ENCODE assay signal across 13 mouse cellular contexts in the genomic region with DNA sequence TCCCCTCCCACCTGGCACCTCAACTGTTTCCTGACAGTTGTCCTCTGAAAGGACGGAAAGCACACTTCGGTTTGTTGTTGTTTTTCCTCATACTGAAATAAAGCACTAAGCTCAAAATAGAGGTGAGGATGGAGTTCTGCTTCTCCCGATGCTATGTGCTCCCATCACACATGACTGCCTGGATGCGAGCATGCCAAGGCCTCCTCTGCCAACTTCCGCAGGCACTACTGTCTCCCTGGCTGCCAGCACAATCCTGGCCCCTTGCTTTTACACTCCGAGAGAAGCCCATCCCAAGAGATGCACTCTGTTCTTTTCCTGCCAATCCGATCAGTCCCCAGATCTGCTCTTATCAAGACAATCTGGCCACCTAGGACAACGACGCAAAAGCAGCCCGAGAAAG. TPM values are rescaled to one million over a fixed set of nuclear protein-coding genes. Genes with fewer than 3 reads are reported as not detected.
A peak's percentile ranks its signal among the peaks of the same experiment; 100 is the strongest.
DNase-seq lines count a peak whose midpoint lies in the region; ATAC-seq lines count a peak whose summit lies in the region.
"Had no signal": no experiment of that assay in that cellular context is flagged by ENCODE, and none has a peak within 500 bp of the region (broad histone marks: within the 10 kb centered on the region; RNA-seq: fewer than 3 reads in every experiment).

No protein-coding gene starts in this region.

- peaks cover 24% of the 10 kb centered on the region for H3K4me1 ChIP-seq in hindbrain, embryonic 10.5 days (replicated peaks)
- no peaks in the 10 kb centered on the region for H3K4me1 ChIP-seq in hindbrain, embryonic 12.5 days
- no peaks in the 10 kb centered on the region for H3K4me1 ChIP-seq in midbrain, embryonic 13.5 days (replicated peaks)
- H3K4me1 ChIP-seq in midbrain, embryonic 15.5 days, result no peaks in the 10 kb centered on the region
- H3K4me1 ChIP-seq in midbrain, embryonic 14.5 days (ENCODE audit: control insufficient read depth, insufficient read depth, low read length), result no peaks in the 10 kb centered on the region
- H3K4me1 ChIP-seq in kidney, embryonic 14.5 days (ENCODE audit: control insufficient read depth, insufficient read depth, low read length), result no peaks in the 10 kb centered on the region
- H3K4me1 ChIP-seq: limb, embryonic 13.5 days had no signal

- ATAC-seq in hindbrain, embryonic 12.5 days (ENCODE audit: low FRiP score), result no peak
- ATAC-seq in midbrain, embryonic 13.5 days, result no peak
- ATAC-seq in midbrain, embryonic 15.5 days (replicated peaks), result no peak
- ATAC-seq in midbrain, embryonic 14.5 days (ENCODE audit: low FRiP score, low TSS enrichment), result no peak
- no peak for ATAC-seq in kidney, embryonic 14.5 days (ENCODE audit: low FRiP score, low TSS enrichment)

- no peak overlapping the region for H3K9ac ChIP-seq in hindbrain, embryonic 12.5 days
- H3K9ac ChIP-seq in midbrain, embryonic 13.5 days (replicated peaks), result 0 out of 2 replicates have a peak overlapping the region, but pooled peaks have one; percentile 28
- no peak overlapping the region for H3K9ac ChIP-seq in midbrain, embryonic 15.5 days
- 0 out of 2 replicates have a peak overlapping the region, but pooled peaks have one; percentile 9 for H3K9ac ChIP-seq in midbrain, embryonic 14.5 days (replicated peaks; ENCODE audit: low read length)
- no peak overlapping the region for H3K9ac ChIP-seq in kidney, embryonic 14.5 days (ENCODE audit: low read depth, low read length)
- H3K9ac ChIP-seq: limb, embryonic 13.5 days had no signal

- no peak overlapping the region for H3K4me2 ChIP-seq in hindbrain, embryonic 12.5 days (replicated peaks)
- H3K4me2 ChIP-seq in midbrain, embryonic 13.5 days (replicated peaks), result no peak overlapping the region
- H3K4me2 ChIP-seq in midbrain, embryonic 15.5 days, result no peak overlapping the region
- no peak overlapping the region for H3K4me2 ChIP-seq in midbrain, embryonic 14.5 days (ENCODE audit: low read length)
- H3K4me2 ChIP-seq in kidney, embryonic 14.5 days (replicated peaks; ENCODE audit: low read depth, low read length), result no peak overlapping the region
- H3K4me2 ChIP-seq: limb, embryonic 13.5 days had no signal

- no peaks in the 10 kb centered on the region for H3K27me3 ChIP-seq in hindbrain, embryonic 10.5 days (ENCODE audit: insufficient read depth, poor library complexity, severe bottlenecking)
- no peaks in the 10 kb centered on the region for H3K27me3 ChIP-seq in hindbrain, embryonic 12.5 days
- H3K27me3 ChIP-seq in midbrain, embryonic 13.5 days, result no peaks in the 10 kb centered on the region
- no peaks in the 10 kb centered on the region for H3K27me3 ChIP-seq in midbrain, embryonic 15.5 days (replicated peaks)
- no peaks in the 10 kb centered on the region for H3K27me3 ChIP-seq in midbrain, embryonic 14.5 days (ENCODE audit: control insufficient read depth, insufficient read depth, low read length)
- H3K27me3 ChIP-seq in kidney, embryonic 14.5 days (ENCODE audit: control insufficient read depth, insufficient read depth, low read length), result no peaks in the 10 kb centered on the region
- H3K27me3 ChIP-seq: limb, embryonic 13.5 days had no signal

- H3K36me3 ChIP-seq in hindbrain, embryonic 10.5 days, result peaks cover 64% of the 10 kb centered on the region
- H3K36me3 ChIP-seq in hindbrain, embryonic 12.5 days, result peaks cover 43% of the 10 kb centered on the region
- peaks cover 46% of the 10 kb centered on the region for H3K36me3 ChIP-seq in midbrain, embryonic 13.5 days
- peaks cover 23% of the 10 kb centered on the region; the same call in 1 of the 2 replicates for H3K36me3 ChIP-seq in midbrain, embryonic 15.5 days (replicated peaks)
- peaks cover 40% of the 10 kb centered on the region for H3K36me3 ChIP-seq in midbrain, embryonic 14.5 days (ENCODE audit: control insufficient read depth, insufficient read depth, low read length)
- peaks cover 48% of the 10 kb centered on the region for H3K36me3 ChIP-seq in kidney, embryonic 14.5 days (ENCODE audit: control insufficient read depth, insufficient read depth, low read length)

- 0 out of 2 replicates have a peak overlapping the region, but pooled peaks have one; percentile 23 for H3K27ac ChIP-seq in hindbrain, embryonic 10.5 days
- no peak overlapping the region for H3K27ac ChIP-seq in hindbrain, embryonic 12.5 days
- H3K27ac ChIP-seq in midbrain, embryonic 13.5 days, result no peak overlapping the region
- H3K27ac ChIP-seq in midbrain, embryonic 15.5 days, result no peak overlapping the region
- H3K27ac ChIP-seq in midbrain, embryonic 14.5 days (replicated peaks; ENCODE audit: low read depth, low read length), result no peak overlapping the region
- no peak overlapping the region for H3K27ac ChIP-seq in kidney, embryonic 14.5 days (ENCODE audit: low read depth, low read length)

- H3K9me3 ChIP-seq in hindbrain, embryonic 10.5 days, result no peaks in the 10 kb centered on the region
- no peaks in the 10 kb centered on the region for H3K9me3 ChIP-seq in hindbrain, embryonic 12.5 days (replicated peaks)
- H3K9me3 ChIP-seq in midbrain, embryonic 13.5 days, result no peaks in the 10 kb centered on the region
- no peaks in the 10 kb centered on the region for H3K9me3 ChIP-seq in midbrain, embryonic 15.5 days
- no peaks in the 10 kb centered on the region for H3K9me3 ChIP-seq in midbrain, embryonic 14.5 days (ENCODE audit: control insufficient read depth, low read length)
- H3K9me3 ChIP-seq in kidney, embryonic 14.5 days (ENCODE audit: control insufficient read depth, low read length), result no peaks in the 10 kb centered on the region
- H3K9me3 ChIP-seq: limb, embryonic 13.5 days had no signal

- 86% methylated on average over 10 of the region's 10 CpGs for WGBS in hindbrain, embryonic 10.5 days
- 85% methylated on average over 10 of the region's 10 CpGs for WGBS in hindbrain, embryonic 12.5 days
- WGBS in midbrain, embryonic 13.5 days, result 81% methylated on average over 10 of the region's 10 CpGs
- WGBS in midbrain, embryonic 15.5 days, result 70% methylated on average over 10 of the region's 10 CpGs
- 75% methylated on average over 10 of the region's 10 CpGs for WGBS in midbrain, embryonic 14.5 days
- 79% methylated on average over 10 of the region's 10 CpGs for WGBS in kidney, embryonic 14.5 days

- DNase-seq in cerebellum, adult 18-20 months, result peak; percentile 51 to 56
- no peak for DNase-seq in cerebellum, adult 11 months
- DNase-seq in hindbrain, embryonic 10.5 days (ENCODE audit: low spot score), result no peak
- DNase-seq in midbrain, embryonic 14.5 days, result no peak
- DNase-seq: adrenal gland, postnatal 25 days; heart, postnatal 36 days; lung, adult 2 months; thymus, adult 2 months had no signal

- no peak overlapping the region for H3K4me3 ChIP-seq in hindbrain, embryonic 10.5 days
- H3K4me3 ChIP-seq in hindbrain, embryonic 12.5 days, result no peak overlapping the region
- no peak overlapping the region for H3K4me3 ChIP-seq in midbrain, embryonic 13.5 days (replicated peaks)
- no peak overlapping the region for H3K4me3 ChIP-seq in midbrain, embryonic 15.5 days
- H3K4me3 ChIP-seq in midbrain, embryonic 14.5 days (replicated peaks; ENCODE audit: low read depth, low read length), result no peak overlapping the region
- no peak overlapping the region for H3K4me3 ChIP-seq in kidney, embryonic 14.5 days (ENCODE audit: low read length)
- H3K4me3 ChIP-seq: limb, embryonic 13.5 days had no signal

RNA-seq across cellular contexts. Expression of a gene that starts 8.8 kb away (rescaled TPM):
- 66.9 and 74.6 TPM in 2 replicates for polyA plus RNA-seq in hindbrain, embryonic 10.5 days (2016; fragmentation: Nextera tagmentation; extraction: Ambion mirVana)
- polyA plus RNA-seq in hindbrain, embryonic 12.5 days (2016; fragmentation: Nextera tagmentation; extraction: Ambion mirVana), result 57.5 and 62.0 TPM in 2 replicates
- polyA plus RNA-seq in midbrain, embryonic 13.5 days (2015; fragmentation: Nextera tagmentation; extraction: Ambion mirVana), result 37.4 and 43.4 TPM in 2 replicates
- 35.1 and 38.2 TPM in 2 replicates for polyA plus RNA-seq in midbrain, embryonic 15.5 days (2015; fragmentation: Nextera tagmentation; extraction: Ambion mirVana)
- 29.1 and 37.2 TPM in 2 replicates for polyA plus RNA-seq in midbrain, embryonic 14.5 days (2014; fragmentation: Nextera tagmentation; extraction: Ambion mirVana)
- polyA plus RNA-seq in kidney, embryonic 14.5 days (2014; fragmentation: Nextera tagmentation; extraction: Ambion mirVana), result 26.3 and 50.3 TPM in 2 replicates

RNA-seq across cellular contexts. Expression of a gene that starts 14.4 kb away (rescaled TPM):
- 59.5 and 71.1 TPM in 2 replicates for polyA plus RNA-seq in hindbrain, embryonic 10.5 days (2016; fragmentation: Nextera tagmentation; extraction: Ambion mirVana)
- 65.0 and 72.9 TPM in 2 replicates for polyA plus RNA-seq in hindbrain, embryonic 12.5 days (2016; fragmentation: Nextera tagmentation; extraction: Ambion mirVana)
- polyA plus RNA-seq in midbrain, embryonic 13.5 days (2015; fragmentation: Nextera tagmentation; extraction: Ambion mirVana), result 21.1 and 25.3 TPM in 2 replicates
- 28.9 and 29.8 TPM in 2 replicates for polyA plus RNA-seq in midbrain, embryonic 15.5 days (2015; fragmentation: Nextera tagmentation; extraction: Ambion mirVana)
- 14.6 and 18.6 TPM in 2 replicates for polyA plus RNA-seq in midbrain, embryonic 14.5 days (2014; fragmentation: Nextera tagmentation; extraction: Ambion mirVana)
- 57.8 and 75.5 TPM in 2 replicates for polyA plus RNA-seq in kidney, embryonic 14.5 days (2014; fragmentation: Nextera tagmentation; extraction: Ambion mirVana)

RNA-seq across cellular contexts. Expression of a gene that starts 24.4 kb away (rescaled TPM):
- 67.2 and 70.6 TPM in 2 replicates for polyA plus RNA-seq in hindbrain, embryonic 10.5 days (2016; fragmentation: Nextera tagmentation; extraction: Ambion mirVana)
- polyA plus RNA-seq in hindbrain, embryonic 12.5 days (2016; fragmentation: Nextera tagmentation; extraction: Ambion mirVana), result 38.7 and 41.9 TPM in 2 replicates
- 21.0 and 25.1 TPM in 2 replicates for polyA plus RNA-seq in midbrain, embryonic 13.5 days (2015; fragmentation: Nextera tagmentation; extraction: Ambion mirVana)
- polyA plus RNA-seq in midbrain, embryonic 15.5 days (2015; fragmentation: Nextera tagmentation; extraction: Ambion mirVana), result 16.0 and 19.4 TPM in 2 replicates
- 13.8 and 14.6 TPM in 2 replicates for polyA plus RNA-seq in midbrain, embryonic 14.5 days (2014; fragmentation: Nextera tagmentation; extraction: Ambion mirVana)
- polyA plus RNA-seq in kidney, embryonic 14.5 days (2014; fragmentation: Nextera tagmentation; extraction: Ambion mirVana), result 54.2 and 68.5 TPM in 2 replicates

RNA-seq across cellular contexts. Expression of a gene that starts 45.5 kb away (rescaled TPM):
- polyA plus RNA-seq in hindbrain, embryonic 10.5 days (2016; fragmentation: Nextera tagmentation; extraction: Ambion mirVana), result 22.3 and 22.8 TPM in 2 replicates
- polyA plus RNA-seq in hindbrain, embryonic 12.5 days (2016; fragmentation: Nextera tagmentation; extraction: Ambion mirVana), result 22.3 and 30.3 TPM in 2 replicates
- 39.0 and 41.9 TPM in 2 replicates for polyA plus RNA-seq in midbrain, embryonic 13.5 days (2015; fragmentation: Nextera tagmentation; extraction: Ambion mirVana)
- polyA plus RNA-seq in midbrain, embryonic 15.5 days (2015; fragmentation: Nextera tagmentation; extraction: Ambion mirVana), result 43.4 and 51.0 TPM in 2 replicates
- 59.4 and 72.9 TPM in 2 replicates for polyA plus RNA-seq in midbrain, embryonic 14.5 days (2014; fragmentation: Nextera tagmentation; extraction: Ambion mirVana)
- polyA plus RNA-seq in kidney, embryonic 14.5 days (2014; fragmentation: Nextera tagmentation; extraction: Ambion mirVana), result 54.5 and 60.9 TPM in 2 replicates
- polyA plus RNA-seq: lung, adult 2 months; thymus, adult 2 months had no signal

RNA-seq across cellular contexts. Expression of a gene that starts 50.6 kb away (rescaled TPM):
- polyA plus RNA-seq in hindbrain, embryonic 10.5 days (2016; fragmentation: Nextera tagmentation; extraction: Ambion mirVana), result 2.3 and 6.1 TPM in 2 replicates
- 10.3 and 10.5 TPM in 2 replicates for polyA plus RNA-seq in hindbrain, embryonic 12.5 days (2016; fragmentation: Nextera tagmentation; extraction: Ambion mirVana)
- polyA plus RNA-seq in midbrain, embryonic 13.5 days (2015; fragmentation: Nextera tagmentation; extraction: Ambion mirVana), result 2.0 and 2.7 TPM in 2 replicates
- polyA plus RNA-seq in midbrain, embryonic 15.5 days (2015; fragmentation: Nextera tagmentation; extraction: Ambion mirVana), result 5.2 and 6.0 TPM in 2 replicates
- polyA plus RNA-seq in midbrain, embryonic 14.5 days (2014; fragmentation: Nextera tagmentation; extraction: Ambion mirVana), result 6.6 and 6.9 TPM in 2 replicates
- 2.0 and 2.4 TPM in 2 replicates for polyA plus RNA-seq in kidney, embryonic 14.5 days (2014; fragmentation: Nextera tagmentation; extraction: Ambion mirVana)

Comparison
In these comparisons a context has a peak if more than half of its experiments do, and no peak if none do; other contexts are left out.
1. DNase-seq: peak in cerebellum, adult 18-20 months (2 of 2); none in cerebellum, adult 11 months (single experiment), hindbrain, embryonic 10.5 days (single experiment) and midbrain, embryonic 14.5 days (single experiment).
2. H3K9ac ChIP-seq: peak in midbrain, embryonic 13.5 days (single experiment) and midbrain, embryonic 14.5 days (single experiment); none in hindbrain, embryonic 12.5 days (single experiment), midbrain, embryonic 15.5 days (single experiment) and kidney, embryonic 14.5 days (single experiment).